Mouse (Mus musculus) small intestine, adult 2 months (tissue): ENCODE results near the gene Litaf. TPM values are rescaled to one million over a fixed set of nuclear protein-coding genes. Genes with fewer than 3 reads are reported as not detected.
"Not testable (repeated sequence)": the region's sequence is repeated elsewhere in the genome, so short reads cannot be mapped to it uniquely, and the experiment has no call there.

ENCODE experiments used
- H3K27ac ChIP-seq: fragments of 200-500 bp; 2 replicates; pipeline ENCODE4 v1.5.1; 2012; ENCODE audit warnings: low read depth, low read length, control low read depth, inconsistent platforms; ENCODE audit not compliant: insufficient read depth
- H3K27me3 ChIP-seq: fragments of 200-500 bp; 2 replicates; pipeline ENCODE4 v1.6.1; 2012; ENCODE audit warnings: mild to moderate bottlenecking, moderate library complexity, low read length, inconsistent platforms; ENCODE audit not compliant: control insufficient read depth, insufficient read depth
- H3K36me3 ChIP-seq: fragments of 200-500 bp; 2 replicates; pipeline ENCODE4 v1.6.1; 2012; ENCODE audit warnings: mild to moderate bottlenecking, low read length, control low read depth, inconsistent platforms; ENCODE audit not compliant: control insufficient read depth, insufficient read depth
- H3K4me1 ChIP-seq: fragments of 200-500 bp; 2 replicates; pipeline ENCODE4 v1.6.1; 2012; ENCODE audit warnings: low read length, inconsistent platforms, mixed read lengths; ENCODE audit not compliant: control insufficient read depth, insufficient read depth, insufficient read length
- H3K4me3 ChIP-seq: fragments of 200-500 bp; 2 replicates; pipeline ENCODE4 v1.5.1; 2012; ENCODE audit warnings: low read depth, mild to moderate bottlenecking, control low read depth, inconsistent platforms, low read length, moderate library complexity
- CTCF ChIP-seq: fragments of 200-500 bp; IDR thresholded peaks from 2 replicates; pipeline ENCODE4 v1.5.1; 2012; ENCODE audit warnings: low read depth, mild to moderate bottlenecking, control low read depth, inconsistent platforms, low read length, moderate library complexity, mixed read lengths; ENCODE audit not compliant: insufficient replicate concordance, insufficient read length; ENCODE audit errors: extremely low read depth
- POLR2A ChIP-seq: fragments of 200-500 bp; IDR thresholded peaks from 2 replicates; pipeline ENCODE4 v1.6.1; 2012; ENCODE audit warnings: low read depth, mild to moderate bottlenecking, control low read depth, inconsistent platforms, low read length, moderate library complexity
- WGBS: fragments of 180-500 bp; shearing (Covaris S2); methylation state at CpG from one replicate; pipeline ENCODE4 v1.1.7; 2018; 5-methylcytosine and 5-hydroxymethylcytosine counted together
- polyA plus RNA-seq: library from polyadenylated mRNA; depleted of rRNA; stranded (reverse); fragments of >200 nt; gene quantifications from 2 replicates; pipeline ENCODE4 v1.2.3, GENCODE M21; 2012

Litaf gene
- polyA plus RNA-seq, 1 experiment: 497 TPM

DNA sequence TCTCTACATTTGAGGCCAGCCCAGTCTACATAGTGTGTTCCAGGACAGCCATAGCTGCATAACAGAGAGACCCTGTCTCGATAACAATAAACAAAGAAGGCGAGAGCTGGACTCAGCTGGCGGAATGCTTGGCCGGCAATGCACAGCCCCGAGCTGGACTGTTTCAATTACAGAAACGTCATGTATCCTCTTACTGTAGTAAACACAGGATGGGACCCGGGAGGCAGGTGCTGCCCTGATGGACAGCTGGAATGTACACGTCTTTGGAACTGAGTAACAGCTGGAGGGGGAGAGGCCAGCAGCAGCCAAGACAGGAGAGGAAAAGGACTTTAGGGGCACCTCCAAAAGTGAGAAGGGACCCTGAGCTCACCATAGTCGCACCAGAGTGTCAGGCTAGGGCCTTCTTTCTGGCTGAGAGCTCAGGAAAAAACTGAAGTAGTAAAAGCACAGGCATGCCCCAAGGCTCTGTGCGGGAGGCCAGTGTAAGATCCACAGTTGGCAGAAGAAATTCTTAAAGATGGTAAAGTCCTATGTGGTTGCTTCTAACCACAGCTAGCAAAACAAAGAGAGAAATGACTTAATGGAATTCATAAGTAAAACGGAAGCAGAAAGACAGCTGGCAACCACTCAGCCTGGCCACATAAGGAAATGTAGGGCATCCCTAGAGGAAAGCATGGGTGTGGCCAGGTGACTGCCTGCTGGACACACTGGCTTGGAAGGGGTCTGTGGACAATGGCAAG lies 86.7 kb downstream of the Litaf start:
- Histone ChIP-seq H3K36me3 (peaks cover 8% of the 10 kb centered on the region), H3K27me3 (no peaks in the 10 kb centered on the region), H3K4me3 (no peak overlapping the region), H3K4me1 (peaks cover 38% of the 10 kb centered on the region), H3K27ac (peak overlapping the region; percentile 17; the same call in 1 of the 2 replicates)
- TF ChIP-seq CTCF: no peak
- TF ChIP-seq POLR2A: no peak
- WGBS: 49% methylated on average over 11 of the region's 11 CpGs

DNA sequence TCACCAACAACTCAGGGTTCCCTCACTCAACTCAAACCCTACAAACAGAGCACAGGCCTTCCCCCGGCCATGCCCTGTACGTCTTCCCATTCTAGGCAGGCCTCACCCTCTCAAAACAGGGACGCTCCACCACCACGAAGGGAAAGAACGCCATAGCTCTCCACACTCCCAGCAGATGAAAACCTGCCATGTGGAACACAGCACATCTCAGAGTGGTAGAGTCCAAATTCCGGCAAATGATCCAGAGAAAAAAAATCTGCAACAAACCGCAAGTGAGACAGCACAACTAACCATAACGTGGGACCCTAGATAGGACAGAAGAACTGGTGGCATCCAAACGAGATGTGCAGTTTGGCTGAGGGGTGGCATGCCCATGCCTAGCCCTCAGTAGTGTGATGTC lies 88.1 kb downstream of the Litaf start:
- H3K36me3 ChIP-seq: peaks cover 12% of the 10 kb centered on the region
- 87% methylated on average over 9 of the region's 9 CpGs for WGBS
- H3K27ac ChIP-seq: no peak overlapping the region
- peaks cover 35% of the 10 kb centered on the region for H3K4me1 ChIP-seq
- TF ChIP-seq CTCF: no peak
- TF ChIP-seq POLR2A: no peak
- no peaks in the 10 kb centered on the region for H3K27me3 ChIP-seq
- H3K4me3 ChIP-seq: no peak overlapping the region

DNA sequence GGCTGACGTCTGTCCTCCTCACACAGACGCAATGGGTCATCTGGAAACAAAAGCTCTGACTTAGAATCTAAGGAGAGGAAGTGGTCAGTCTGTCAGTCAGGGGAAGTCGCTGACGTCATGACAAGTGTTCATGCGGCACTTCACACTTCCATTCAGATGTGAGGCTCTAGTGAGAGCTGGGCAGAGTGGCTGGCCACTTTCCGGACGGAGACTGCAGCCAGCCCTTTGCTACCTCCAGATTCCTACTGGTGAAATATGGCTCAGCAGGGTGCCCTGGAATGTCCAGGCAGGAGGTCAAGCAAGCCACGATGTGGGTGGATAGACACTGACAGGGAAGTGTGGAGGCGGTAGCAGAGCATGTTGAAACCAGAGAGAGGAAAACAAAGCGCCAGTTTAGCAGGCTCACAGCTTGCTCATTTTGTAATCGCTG lies 89.7 kb downstream of the Litaf start:
- H3K4me3 ChIP-seq: no peak overlapping the region
- peaks cover 29% of the 10 kb centered on the region for H3K4me1 ChIP-seq
- H3K27ac ChIP-seq: peak overlapping the region; percentile 23
- peaks cover 12% of the 10 kb centered on the region for H3K36me3 ChIP-seq
- TF ChIP-seq POLR2A: no peak
- no peak for TF ChIP-seq CTCF
- 70% methylated on average over 11 of the region's 11 CpGs for WGBS
- H3K27me3 ChIP-seq: no peaks in the 10 kb centered on the region

DNA sequence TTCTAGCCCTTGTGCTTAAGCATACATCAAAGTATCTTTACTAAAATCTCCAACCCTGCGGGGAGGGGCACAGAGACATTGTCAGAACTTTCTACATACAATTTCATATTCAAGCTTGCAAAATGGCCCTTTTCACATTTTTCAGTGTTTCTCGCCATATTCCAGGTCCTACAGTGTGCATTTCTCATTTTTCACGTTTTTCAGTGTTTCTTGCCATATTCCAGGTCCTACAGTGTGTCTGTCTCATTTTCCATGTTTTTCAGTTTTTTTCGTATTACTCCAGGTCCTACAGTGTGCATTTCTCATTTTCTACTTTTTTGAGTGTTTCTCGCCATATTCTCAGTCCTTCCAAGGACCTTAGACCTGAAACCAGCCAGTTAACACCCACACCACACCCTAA lies 91.0 kb downstream of the Litaf start:
- H3K27me3 ChIP-seq: no peaks in the 10 kb centered on the region
- no peak for TF ChIP-seq CTCF
- no peak for TF ChIP-seq POLR2A
- H3K4me1 ChIP-seq: peaks cover 28% of the 10 kb centered on the region
- H3K4me3 ChIP-seq: no peak overlapping the region
- peaks cover 12% of the 10 kb centered on the region for H3K36me3 ChIP-seq
- H3K27ac ChIP-seq: no peak overlapping the region
- WGBS: 67% methylated on average over 5 of the region's 5 CpGs

DNA sequence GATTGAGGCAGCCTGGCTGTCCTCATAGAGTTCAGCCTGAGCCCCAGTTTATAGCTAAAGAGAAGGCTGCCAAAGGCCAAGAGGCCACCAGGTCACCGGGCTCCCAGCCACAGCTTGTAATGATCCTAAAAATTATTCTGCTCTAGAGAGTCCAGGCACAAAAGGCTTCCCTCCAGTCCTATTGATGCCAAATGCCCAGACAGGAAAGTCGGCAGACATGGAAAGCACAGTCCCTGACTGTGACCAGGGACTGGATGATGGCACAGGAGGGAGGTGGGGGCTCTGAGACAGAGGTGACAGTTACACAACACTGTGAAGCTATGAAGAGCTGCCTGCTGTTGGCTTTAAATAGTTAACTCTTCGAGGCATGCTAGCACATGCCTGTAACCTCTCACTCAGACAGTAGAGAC lies 91.9 kb downstream of the Litaf start:
- 62% methylated on average over 3 of the region's 3 CpGs for WGBS
- Histone ChIP-seq H3K27me3 (no peaks in the 10 kb centered on the region), H3K4me1 (peaks cover 20% of the 10 kb centered on the region; the same call in 1 of the 2 replicates), H3K27ac (no peak overlapping the region), H3K4me3 (no peak overlapping the region), H3K36me3 (peaks cover 12% of the 10 kb centered on the region)
- TF ChIP-seq POLR2A: no peak
- TF ChIP-seq CTCF: no peak

DNA sequence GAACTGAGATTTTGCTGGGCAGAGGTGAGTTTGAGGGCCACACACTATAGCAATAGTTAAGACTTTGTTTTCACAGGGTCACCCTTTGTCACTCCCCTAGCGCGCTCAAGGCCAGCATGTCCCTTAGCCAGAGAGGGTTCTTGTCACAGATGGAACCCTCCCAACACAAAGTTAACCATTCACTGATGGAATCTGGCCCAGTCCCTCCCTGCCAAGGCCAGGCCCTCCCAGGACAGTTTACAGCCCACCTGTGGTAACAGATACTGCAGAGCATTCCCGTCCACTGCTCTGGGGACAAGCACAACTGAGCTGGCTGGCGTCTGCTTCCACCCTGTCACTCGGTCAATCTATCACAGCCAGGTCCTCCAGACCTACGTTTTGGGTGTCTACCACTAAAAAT lies 93.7 kb downstream of the Litaf start:
- Histone ChIP-seq H3K4me1 (peaks cover 19% of the 10 kb centered on the region), H3K4me3 (no peak overlapping the region), H3K27me3 (no peaks in the 10 kb centered on the region), H3K36me3 (peaks cover 17% of the 10 kb centered on the region), H3K27ac (no peak overlapping the region)
- TF ChIP-seq POLR2A (no peak), CTCF (no peak)
- WGBS: 40% methylated on average over 6 of the region's 6 CpGs

DNA sequence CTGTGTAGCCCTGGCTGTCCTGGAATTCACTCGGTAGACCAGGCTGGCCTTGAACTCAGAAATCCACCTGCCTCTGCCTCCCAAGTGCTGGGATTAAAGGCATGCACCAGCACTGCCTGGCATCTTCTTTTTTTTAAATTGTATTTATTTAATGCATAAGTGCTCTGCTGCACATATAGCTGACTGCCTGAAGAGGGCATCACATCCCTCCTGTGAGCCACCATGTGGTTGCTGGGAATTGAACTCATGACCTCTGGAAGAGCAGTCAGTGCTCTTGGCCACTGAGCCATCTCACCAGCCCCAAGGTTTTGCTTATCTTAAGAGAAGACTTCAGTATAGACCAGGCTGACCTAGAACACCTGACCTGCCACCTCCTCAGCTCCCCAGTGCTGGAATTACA lies 96.0 kb downstream of the Litaf start:
- Histone ChIP-seq H3K27ac (0 out of 2 replicates have a peak overlapping the region, but pooled peaks have one; percentile 5), H3K36me3 (peaks cover 23% of the 10 kb centered on the region)
- H3K4me1 ChIP-seq, H3K4me3 ChIP-seq, H3K27me3 ChIP-seq: not testable (repeated sequence)
- 94% methylated on average over 1 of the region's 1 CpGs for WGBS
- peak; percentile 21; the same call in 1 of the 2 replicates for TF ChIP-seq CTCF

DNA sequence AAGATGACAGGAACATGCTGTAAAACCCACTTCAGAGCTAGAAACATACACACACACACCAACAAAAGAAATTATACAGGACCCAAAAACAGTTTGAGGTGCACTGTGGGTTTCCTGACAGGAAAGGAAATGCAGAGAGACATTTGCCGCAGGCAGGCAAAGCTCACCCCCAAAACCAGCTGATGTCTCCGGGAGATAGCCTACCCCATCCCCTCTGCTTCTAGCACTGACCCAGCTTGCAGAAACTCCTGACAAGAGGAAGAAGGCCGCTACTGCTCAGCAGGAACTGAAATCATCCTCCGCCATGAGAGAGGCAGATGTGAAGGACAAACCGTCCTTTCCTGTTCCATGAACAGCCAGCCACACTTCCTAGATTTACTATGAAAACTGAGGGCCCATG lies 96.6 kb downstream of the Litaf start:
- no peak for TF ChIP-seq POLR2A
- no peak for TF ChIP-seq CTCF
- WGBS: 73% methylated on average over 5 of the region's 5 CpGs
- no peak overlapping the region for H3K4me3 ChIP-seq
- H3K4me1 ChIP-seq: peaks cover 9% of the 10 kb centered on the region
- H3K27ac ChIP-seq: peak overlapping the region; percentile 5; the same call in 1 of the 2 replicates
- peaks cover 23% of the 10 kb centered on the region for H3K36me3 ChIP-seq
- H3K27me3 ChIP-seq: no peaks in the 10 kb centered on the region
